Mouse (Mus musculus) heart, adult 2 months (tissue): ENCODE data around the gene Fance.

Experiments
- CTCF ChIP-seq: fragments of 200-600 bp; IDR thresholded peaks from 2 replicates; pipeline ENCODE4 v1.8.1; 2022; ENCODE audit warnings: antibody characterized with exemption, mild to moderate bottlenecking, moderate library complexity
- EP300 ChIP-seq: fragments of 200-500 bp; IDR thresholded peaks from 2 replicates; pipeline ENCODE4 v1.6.1; 2011; ENCODE audit warnings: low read depth, low read length, control low read depth; ENCODE audit not compliant: insufficient read depth
- POLR2A ChIP-seq: fragments of 200-500 bp; IDR thresholded peaks from 2 replicates; pipeline ENCODE4 v1.6.1; 2011; ENCODE audit warnings: mild to moderate bottlenecking, low read depth, low read length, control low read depth; ENCODE audit not compliant: insufficient read depth

GRCm38 (mm10) chr17:28281866-28282441, 31.4 kb upstream of the Fance start:
- TF ChIP-seq CTCF = no peak
- TF ChIP-seq POLR2A = no peak
- TF ChIP-seq EP300 = no peak
